Mouse (Mus musculus): Measurements from ENCODE around the gene Odf3l1. TPM values are rescaled to one million over a fixed set of nuclear protein-coding genes. Genes with fewer than 3 reads are reported as not detected.

The Odf3l1 gene
- polyA plus RNA-seq, 1 experiment, result not detected

DNA sequence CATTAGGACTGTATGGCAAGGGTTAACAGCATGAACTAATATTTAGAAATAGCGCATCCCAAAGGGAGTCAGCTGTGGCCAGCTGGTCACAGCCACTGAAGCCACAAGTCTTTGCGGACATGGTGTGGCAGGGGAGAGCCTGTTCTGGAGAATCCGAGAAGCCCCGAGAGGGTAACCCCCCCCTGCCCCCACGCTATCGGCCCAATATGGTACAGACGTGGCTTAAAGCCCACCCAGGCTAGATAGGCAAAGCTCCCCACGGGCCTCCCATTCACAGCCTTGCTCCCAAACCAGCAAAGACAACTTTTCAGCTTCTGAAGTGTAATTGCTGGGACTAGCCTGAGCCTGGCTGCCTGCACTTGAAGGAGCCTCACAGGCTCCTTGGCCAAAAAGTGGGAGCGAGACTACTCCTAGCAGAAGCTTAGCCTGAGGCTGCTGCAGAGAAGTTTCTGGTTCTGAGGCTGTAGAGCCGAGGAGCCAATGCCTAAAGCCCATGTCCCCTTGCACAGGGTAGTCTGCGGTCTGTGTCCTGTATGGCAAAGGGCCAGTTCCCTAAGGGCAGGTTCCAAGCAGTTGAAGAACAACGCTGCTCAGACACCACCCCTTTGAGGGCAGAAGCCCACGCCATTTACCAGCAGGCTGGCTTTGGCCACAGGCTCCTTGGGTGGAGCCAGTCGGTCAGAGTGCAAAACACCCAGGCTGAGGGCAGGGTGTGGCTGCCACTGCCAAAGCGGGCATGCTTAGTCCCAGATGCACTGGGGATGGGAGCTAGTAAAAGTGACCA, 3.8 kb downstream of the Odf3l1 start:
- H3K36me3 ChIP-seq (ENCODE audit: control insufficient read depth), result no peaks in the 10 kb centered on the region
- no peaks in the 10 kb centered on the region for H3K9me3 ChIP-seq (ENCODE audit: control insufficient read depth, low read length)
- no peak for TF ChIP-seq TAL1 (IDR thresholded peaks at IDR 0.05; ENCODE audit: low read length)
- no peak for TF ChIP-seq GATA1 (IDR thresholded peaks at IDR 0.05; ENCODE audit: low read length)
- H3K4me1 ChIP-seq (ENCODE audit: control insufficient read depth), result no peaks in the 10 kb centered on the region
- peaks cover 20% of the 10 kb centered on the region for H3K27me3 ChIP-seq (ENCODE audit: control insufficient read depth)
- H3K4me3 ChIP-seq (replicated peaks), result no peak overlapping the region

DNA sequence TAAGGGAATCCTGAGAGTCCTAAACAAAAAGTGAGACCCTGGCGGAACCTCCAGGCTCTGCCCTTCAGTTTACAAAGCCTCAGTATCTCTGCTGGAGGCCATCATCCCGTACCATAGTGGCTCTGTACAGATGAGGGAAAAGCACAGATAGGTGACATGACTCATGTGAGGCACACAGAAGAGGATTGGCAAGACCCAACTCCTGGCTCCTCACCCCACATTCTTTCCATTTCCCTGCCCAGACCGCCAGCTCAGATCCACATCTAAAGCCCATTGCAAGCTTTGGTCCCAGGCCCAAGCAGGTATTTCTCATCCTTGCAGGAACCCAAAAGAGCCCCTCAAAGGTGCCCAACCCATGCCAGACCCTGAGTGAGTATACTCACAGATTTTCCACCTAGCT, 4.4 kb downstream of the Odf3l1 start:
- Histone ChIP-seq H3K27me3 (ENCODE audit: control insufficient read depth) (peaks cover 13% of the 10 kb centered on the region), H3K4me1 (ENCODE audit: control insufficient read depth) (no peaks in the 10 kb centered on the region), H3K9me3 (ENCODE audit: control insufficient read depth, low read length) (no peaks in the 10 kb centered on the region), H3K4me3 (replicated peaks) (no peak overlapping the region), H3K36me3 (ENCODE audit: control insufficient read depth) (no peaks in the 10 kb centered on the region)
- TF ChIP-seq TAL1 (IDR thresholded peaks at IDR 0.05; ENCODE audit: low read length), result no peak
- TF ChIP-seq GATA1 (IDR thresholded peaks at IDR 0.05; ENCODE audit: low read length), result no peak

DNA sequence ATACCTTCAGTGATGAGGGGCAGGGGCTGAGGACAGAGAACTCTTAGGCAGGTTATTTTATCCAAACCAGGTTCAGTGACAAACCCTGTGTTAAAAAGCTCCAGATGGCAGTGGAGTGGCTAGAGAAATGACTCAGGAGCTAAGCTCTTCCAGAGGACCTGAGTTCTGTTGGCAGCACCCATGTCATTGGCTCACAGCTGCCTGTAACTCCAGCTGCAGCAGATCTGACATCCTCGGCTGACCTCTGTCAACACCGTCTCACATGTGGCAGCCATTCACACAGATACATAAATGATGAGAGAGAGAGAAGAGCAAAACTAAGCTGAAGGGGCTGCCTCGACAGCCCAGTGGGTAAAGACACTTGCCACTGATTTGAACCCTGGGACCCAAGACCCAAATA, 7.0 kb downstream of the Odf3l1 start:
- Histone ChIP-seq H3K36me3 (ENCODE audit: control insufficient read depth) (no peaks in the 10 kb centered on the region), H3K4me1 (ENCODE audit: control insufficient read depth) (no peaks in the 10 kb centered on the region), H3K4me3 (replicated peaks) (no peak overlapping the region), H3K27me3 (ENCODE audit: control insufficient read depth) (no peaks in the 10 kb centered on the region), H3K9me3 (ENCODE audit: control insufficient read depth, low read length) (no peaks in the 10 kb centered on the region)
- TF ChIP-seq TAL1 (IDR thresholded peaks at IDR 0.05; ENCODE audit: low read length), result no peak
- TF ChIP-seq GATA1 (IDR thresholded peaks at IDR 0.05; ENCODE audit: low read length), result no peak

DNA sequence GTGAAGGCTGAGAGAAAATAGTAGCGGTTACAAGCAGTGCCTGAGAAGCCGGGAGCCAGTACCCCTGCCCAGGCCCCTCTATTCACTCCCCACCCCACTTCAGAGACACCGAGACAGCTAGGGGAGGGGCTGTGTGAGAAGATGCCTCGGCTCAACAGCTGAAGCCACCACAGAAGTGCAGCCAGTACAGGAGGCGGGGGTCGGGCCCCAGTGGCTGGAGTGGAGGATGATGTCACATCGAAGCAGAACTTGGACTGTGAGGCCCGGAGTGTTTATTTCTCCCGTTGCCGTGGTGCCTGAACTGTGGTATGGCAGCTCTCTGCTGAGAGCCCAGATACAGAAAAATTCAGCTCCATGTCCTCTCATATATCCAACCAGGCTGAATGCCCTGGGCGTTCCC, 12.7 kb downstream of the Odf3l1 start:
- Histone ChIP-seq H3K27me3 (ENCODE audit: control insufficient read depth) (no peaks in the 10 kb centered on the region), H3K4me1 (ENCODE audit: control insufficient read depth) (no peaks in the 10 kb centered on the region), H3K4me3 (replicated peaks) (no peak overlapping the region), H3K36me3 (ENCODE audit: control insufficient read depth) (no peaks in the 10 kb centered on the region), H3K9me3 (ENCODE audit: control insufficient read depth, low read length) (no peaks in the 10 kb centered on the region)
- TF ChIP-seq TAL1 (IDR thresholded peaks at IDR 0.05; ENCODE audit: low read length) (no peak), GATA1 (IDR thresholded peaks at IDR 0.05; ENCODE audit: low read length) (no peak)

DNA sequence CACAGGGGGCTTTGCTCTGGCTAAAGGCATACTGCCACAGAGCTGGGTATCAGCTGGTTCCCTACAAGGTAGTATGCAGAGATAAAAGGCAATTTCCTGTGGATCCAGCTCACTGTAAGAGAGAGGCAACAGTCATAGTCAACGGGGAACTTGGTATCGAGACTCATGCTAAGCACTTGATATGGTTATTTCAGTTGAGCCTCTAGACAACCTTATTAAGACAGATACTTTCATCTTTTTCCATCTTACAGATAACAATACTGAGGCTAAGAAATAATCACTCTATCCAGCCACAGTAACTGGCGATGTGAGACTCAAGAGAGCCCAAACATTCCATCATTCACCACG, 13.6 kb downstream of the Odf3l1 start:
- no peaks in the 10 kb centered on the region for H3K9me3 ChIP-seq (ENCODE audit: control insufficient read depth, low read length)
- TF ChIP-seq GATA1 (IDR thresholded peaks at IDR 0.05; ENCODE audit: low read length) (no peak), TAL1 (IDR thresholded peaks at IDR 0.05; ENCODE audit: low read length) (no peak)
- H3K4me3 ChIP-seq (replicated peaks), result no peak overlapping the region
- H3K4me1 ChIP-seq (ENCODE audit: control insufficient read depth), result no peaks in the 10 kb centered on the region
- H3K36me3 ChIP-seq (ENCODE audit: control insufficient read depth), result no peaks in the 10 kb centered on the region
- no peaks in the 10 kb centered on the region for H3K27me3 ChIP-seq (ENCODE audit: control insufficient read depth)

DNA sequence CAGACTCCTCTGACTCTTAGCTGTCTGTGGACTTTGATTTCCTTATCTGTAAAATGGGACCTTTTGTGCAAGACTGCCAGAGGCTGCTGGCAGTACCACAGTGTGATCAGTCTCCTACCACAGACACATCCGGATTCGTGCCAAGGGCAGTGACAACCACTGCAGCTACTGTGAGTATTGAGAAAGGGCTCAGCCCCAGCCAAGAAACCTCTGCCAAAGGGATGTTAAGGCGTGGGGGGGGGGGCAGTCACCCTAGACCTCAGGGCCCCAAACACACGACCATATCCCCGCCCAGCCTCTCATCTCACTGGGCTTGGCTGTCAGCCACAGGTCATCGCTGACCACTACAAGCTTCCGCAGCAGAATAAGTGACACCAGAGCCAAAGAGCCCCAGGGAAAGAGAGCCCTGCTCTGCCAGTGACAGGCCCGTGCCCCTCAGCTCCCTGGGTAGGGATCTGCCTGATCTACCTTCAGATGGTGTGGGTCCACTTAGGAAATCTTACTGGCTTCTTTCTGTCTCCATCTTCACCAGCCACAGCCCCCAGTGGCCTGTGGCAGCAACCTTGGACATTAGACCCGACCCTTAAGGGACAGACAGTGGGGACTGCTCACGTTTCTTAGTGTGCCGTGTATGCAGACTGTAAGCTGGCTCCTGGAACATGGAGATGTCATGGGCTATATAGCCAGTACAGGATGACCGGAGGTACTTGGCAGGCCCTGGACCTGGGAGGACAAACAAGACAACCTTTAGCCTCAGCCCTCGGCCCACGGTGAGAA, 14.2 kb downstream of the Odf3l1 start:
- Histone ChIP-seq H3K4me3 (replicated peaks) (no peak overlapping the region), H3K9me3 (ENCODE audit: control insufficient read depth, low read length) (no peaks in the 10 kb centered on the region), H3K27me3 (ENCODE audit: control insufficient read depth) (no peaks in the 10 kb centered on the region), H3K4me1 (ENCODE audit: control insufficient read depth) (no peaks in the 10 kb centered on the region), H3K36me3 (ENCODE audit: control insufficient read depth) (no peaks in the 10 kb centered on the region)
- TF ChIP-seq TAL1 (IDR thresholded peaks at IDR 0.05; ENCODE audit: low read length) (no peak), GATA1 (IDR thresholded peaks at IDR 0.05; ENCODE audit: low read length) (no peak)

DNA sequence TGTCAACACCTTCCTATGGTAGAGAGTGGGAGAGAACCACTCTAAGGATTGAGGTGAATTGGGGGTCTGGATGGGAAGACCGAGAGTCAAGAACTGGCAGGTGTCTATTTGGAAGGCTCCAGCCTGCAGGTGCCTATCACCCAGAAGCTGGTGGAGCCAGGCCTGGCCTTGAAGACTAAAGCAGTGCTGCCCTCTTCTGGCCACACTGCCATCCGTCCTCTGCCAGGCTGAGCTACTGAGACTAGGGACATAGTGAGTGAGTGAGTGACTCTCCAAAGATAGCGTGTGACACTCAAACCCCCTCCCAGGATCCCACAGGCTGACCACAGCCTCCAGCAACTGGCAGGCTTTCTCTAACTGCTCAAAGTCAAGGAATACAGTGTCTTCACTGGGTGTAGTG, 17.0 kb downstream of the Odf3l1 start:
- Histone ChIP-seq H3K4me1 (ENCODE audit: control insufficient read depth) (no peaks in the 10 kb centered on the region), H3K36me3 (ENCODE audit: control insufficient read depth) (no peaks in the 10 kb centered on the region), H3K4me3 (replicated peaks) (no peak overlapping the region), H3K27me3 (ENCODE audit: control insufficient read depth) (no peaks in the 10 kb centered on the region; the same call in 1 of the 2 replicates), H3K9me3 (ENCODE audit: control insufficient read depth, low read length) (no peaks in the 10 kb centered on the region)
- TF ChIP-seq TAL1 (IDR thresholded peaks at IDR 0.05; ENCODE audit: low read length) (no peak), GATA1 (IDR thresholded peaks at IDR 0.05; ENCODE audit: low read length) (no peak)

DNA sequence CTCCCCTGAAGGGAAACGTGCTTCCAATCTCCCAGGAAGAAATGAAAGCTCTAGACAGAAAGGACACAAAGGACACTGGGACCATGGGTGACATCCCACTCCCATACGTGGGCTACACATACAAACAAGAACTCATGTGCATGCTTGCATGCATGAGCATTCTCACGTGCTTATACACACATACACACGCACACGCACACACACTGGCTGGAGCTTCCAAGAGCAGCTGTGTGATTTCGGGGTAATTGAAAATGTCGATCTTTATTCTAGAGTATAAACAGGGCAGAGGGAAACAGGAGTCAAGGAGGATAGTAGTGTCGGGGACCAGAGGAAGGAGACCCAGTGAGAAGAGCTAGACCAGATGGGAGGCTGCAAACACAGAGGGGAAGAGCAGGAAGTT, 19.8 kb downstream of the Odf3l1 start:
- Histone ChIP-seq H3K9me3 (ENCODE audit: control insufficient read depth, low read length) (no peaks in the 10 kb centered on the region), H3K4me3 (replicated peaks) (no peak overlapping the region), H3K4me1 (ENCODE audit: control insufficient read depth) (no peaks in the 10 kb centered on the region), H3K27me3 (ENCODE audit: control insufficient read depth) (no peaks in the 10 kb centered on the region; the same call in 1 of the 2 replicates), H3K36me3 (ENCODE audit: control insufficient read depth) (no peaks in the 10 kb centered on the region)
- TF ChIP-seq TAL1 (IDR thresholded peaks at IDR 0.05; ENCODE audit: low read length), result no peak
- no peak for TF ChIP-seq GATA1 (IDR thresholded peaks at IDR 0.05; ENCODE audit: low read length)

DNA sequence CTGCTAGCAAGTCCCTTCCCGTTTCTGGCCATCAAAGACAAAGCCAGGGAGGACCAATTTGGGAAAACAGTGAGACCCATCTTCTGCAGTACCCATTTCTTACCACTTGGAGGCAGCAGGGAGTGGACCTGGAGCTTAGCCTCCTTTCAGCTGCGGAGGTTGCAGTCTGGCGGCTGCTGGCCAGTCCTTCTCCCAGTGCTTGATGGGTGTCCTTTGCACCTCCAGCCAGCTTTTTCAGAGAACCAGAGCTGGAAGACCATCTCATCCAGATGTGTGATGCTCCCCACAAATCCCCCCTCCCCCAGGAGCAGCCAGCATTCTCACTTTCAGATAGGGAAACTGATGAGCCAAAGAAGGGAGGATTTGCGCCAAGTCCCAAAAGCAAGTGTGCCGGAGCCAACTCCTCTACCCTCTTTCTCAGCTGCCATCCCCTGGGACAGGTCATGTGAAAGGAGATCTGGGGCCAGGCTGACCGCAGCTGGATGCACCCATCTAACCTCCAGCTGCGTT, 20.7 kb downstream of the Odf3l1 start:
- Histone ChIP-seq H3K9me3 (ENCODE audit: control insufficient read depth, low read length) (no peaks in the 10 kb centered on the region), H3K4me3 (replicated peaks) (no peak overlapping the region), H3K36me3 (ENCODE audit: control insufficient read depth) (no peaks in the 10 kb centered on the region), H3K4me1 (ENCODE audit: control insufficient read depth) (no peaks in the 10 kb centered on the region), H3K27me3 (ENCODE audit: control insufficient read depth) (no peaks in the 10 kb centered on the region; the same call in 1 of the 2 replicates)
- no peak for TF ChIP-seq GATA1 (IDR thresholded peaks at IDR 0.05; ENCODE audit: low read length)
- TF ChIP-seq TAL1 (IDR thresholded peaks at IDR 0.05; ENCODE audit: low read length), result no peak

Data from erythroblast, embryonic 14.5 days (primary cell).